Comparison of ENCODE assay signal across 18 mouse cellular contexts in genomic region chr15:100971443-100971842, GRCm38 (mm10).
DNase-seq lines count a peak whose midpoint lies in the region.
"Had no signal": no experiment of that assay in that cellular context is flagged by ENCODE, and none has a peak within 500 bp of the region (broad histone marks: within the 10 kb centered on the region; RNA-seq: fewer than 3 reads in every experiment).

No protein-coding gene starts in this region.

- H3K4me1 ChIP-seq in hindbrain, embryonic 10.5 days (replicated peaks): peaks cover 19% of the 10 kb centered on the region
- H3K4me1 ChIP-seq: heart, embryonic 12.5 days had no signal

- intact Hi-C loops in left cerebral cortex, postnatal 25 days (cut with DNase I): no loop called here

- 72% methylated on average over 11 of the region's 11 CpGs for WGBS in hindbrain, embryonic 10.5 days

- H3K27me3 ChIP-seq in hindbrain, embryonic 10.5 days (ENCODE audit: insufficient read depth, poor library complexity, severe bottlenecking): no peaks in the 10 kb centered on the region

- DNase-seq in frontal cortex, postnatal 36 days (ENCODE audit: low spot score in 2 of 2): peak; percentile 66 to 75
- DNase-seq in frontal cortex, postnatal 10 days (ENCODE audit: low spot score in 2 of 2): no peak
- peak; percentile 70 to 73 for DNase-seq in right cerebral cortex, adult 2 months (ENCODE audit: low spot score in 2 of 2)
- no peak for DNase-seq in right cerebral cortex, postnatal 4 days
- DNase-seq in left cerebral cortex, postnatal 25 days (ENCODE audit: low spot score in 2 of 2): peak; percentile 49 to 88
- DNase-seq in kidney, adult 18-20 months: no peak
- no peak for DNase-seq in hindbrain, embryonic 10.5 days (ENCODE audit: low spot score)
- DNase-seq: adrenal gland, postnatal 25 days; cerebellum, adult 11-12 months; cerebellum, postnatal 25 days; embryo, embryonic 11 days; heart, postnatal 14 days; liver, postnatal 0 days; lung, postnatal 14 days; thymus, adult 2 months had no signal

- H3K9me3 ChIP-seq in hindbrain, embryonic 10.5 days: no peaks in the 10 kb centered on the region
- H3K9me3 ChIP-seq: heart, embryonic 12.5 days; limb, embryonic 10.5 days; megakaryocyte, embryonic 14.5 days had no signal

- H3K4me3 ChIP-seq in hindbrain, embryonic 10.5 days: no peak overlapping the region
- H3K4me3 ChIP-seq: heart, embryonic 12.5 days; limb, embryonic 10.5 days; megakaryocyte, embryonic 14.5 days had no signal

- H3K36me3 ChIP-seq in hindbrain, embryonic 10.5 days: peaks cover 31% of the 10 kb centered on the region
- H3K36me3 ChIP-seq: heart, embryonic 12.5 days; limb, embryonic 10.5 days had no signal

- H3K27ac ChIP-seq in hindbrain, embryonic 10.5 days: no peak overlapping the region
- H3K27ac ChIP-seq: limb, embryonic 10.5 days had no signal

Comparison
In these comparisons a context has a peak if more than half of its experiments do, and no peak if none do; other contexts are left out.
1. DNase-seq: peak in frontal cortex, postnatal 36 days (2 of 2), right cerebral cortex, adult 2 months (2 of 2) and left cerebral cortex, postnatal 25 days (2 of 2); none in frontal cortex, postnatal 10 days (0 of 2), right cerebral cortex, postnatal 4 days (single experiment), kidney, adult 18-20 months (single experiment) and hindbrain, embryonic 10.5 days (single experiment).